Mouse (Mus musculus) gastrocnemius, adult 2 months (tissue): Measurements from ENCODE around the gene Mllt6. TPM values are rescaled to one million over a fixed set of nuclear protein-coding genes. Genes with fewer than 3 reads are reported as not detected.
A peak's percentile ranks its signal among the peaks of the same experiment; 100 is the strongest.

ENCODE experiments used
- DNase-seq: peaks from one replicate; pipeline ENCODE4 v3.0.0; 2022
- H3K27ac ChIP-seq: fragments of 200-600 bp; 2 replicates; pipeline ENCODE4 v1.8.1; 2022; ENCODE audit warnings: mild to moderate bottlenecking
- H3K4me3 ChIP-seq: fragments of 200-600 bp; 2 replicates; pipeline ENCODE4 v1.8.1; 2022; ENCODE audit warnings: mild to moderate bottlenecking, moderate library complexity
- CTCF ChIP-seq: fragments of 200-600 bp; IDR thresholded peaks from 2 replicates; pipeline ENCODE4 v1.8.1; 2022; ENCODE audit warnings: antibody characterized with exemption, mild to moderate bottlenecking, moderate library complexity
- intact Hi-C: fragments of 180-260 bp; cut with DNase I; formaldehyde crosslinking; loops from one replicate; pipeline ENCODE4 v1.15.1; 2025
- total RNA-seq, 2 experiments: library from RNA; stranded (reverse); gene quantifications; 2 replicates each; pipeline ENCODE4 v1.2.3; 2021

Mllt6 gene
- total RNA-seq, 2 experiments from 2014 or later: 41.9 to 54.7 TPM

DNA sequence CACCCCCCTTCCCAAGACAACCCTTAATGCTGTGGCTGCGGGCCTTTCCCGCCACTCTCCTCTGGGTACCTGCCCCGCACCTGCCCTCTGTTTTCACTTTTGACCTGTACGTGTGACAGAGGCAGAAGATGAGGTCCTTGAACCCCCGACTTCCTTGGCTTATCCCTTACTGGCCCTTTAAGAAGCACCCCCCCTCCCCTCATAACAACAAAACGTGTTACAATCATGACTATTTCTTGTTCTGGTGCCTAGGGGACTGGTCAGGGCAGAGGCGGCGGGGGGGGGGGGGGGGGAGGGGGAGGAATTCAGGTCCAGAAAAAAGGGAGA, 1.1 kb downstream of the Mllt6 start:
- H3K4me3 ChIP-seq: peak overlapping the region; percentile 87
- intact Hi-C loops: loop anchor here (2.0 kb wide), 1 partner anchor 20 kb away; the partner anchor contains the start of gene Cisd3
- H3K27ac ChIP-seq: peak overlapping the region; percentile 92
- DNase-seq: no peak
- no peak for TF ChIP-seq CTCF

DNA sequence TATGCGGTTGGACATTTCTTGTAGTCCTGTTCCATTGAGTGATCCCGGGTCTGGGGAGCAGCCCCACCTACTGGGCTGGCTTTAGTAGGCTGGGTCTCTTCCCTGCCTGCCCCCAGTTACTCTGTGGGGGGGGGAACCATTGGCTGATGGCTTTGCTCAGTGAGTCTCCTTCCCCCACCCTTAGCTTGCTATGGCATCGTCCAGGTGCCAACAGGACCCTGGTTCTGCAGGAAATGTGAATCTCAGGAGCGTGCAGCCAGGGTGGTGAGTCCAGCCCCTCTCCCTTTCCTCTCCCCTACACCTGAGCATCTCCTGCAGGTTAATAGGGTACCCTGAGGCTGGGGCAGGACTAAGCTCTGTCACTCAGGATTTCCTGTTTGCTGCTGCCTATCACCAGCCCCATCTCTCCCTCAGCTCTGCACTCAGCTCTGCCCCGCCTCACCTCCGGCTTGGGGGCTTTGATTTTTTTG, 1.6 kb downstream of the Mllt6 start:
- peak; percentile 23; the same call in 1 of the 2 replicates for TF ChIP-seq CTCF

DNA sequence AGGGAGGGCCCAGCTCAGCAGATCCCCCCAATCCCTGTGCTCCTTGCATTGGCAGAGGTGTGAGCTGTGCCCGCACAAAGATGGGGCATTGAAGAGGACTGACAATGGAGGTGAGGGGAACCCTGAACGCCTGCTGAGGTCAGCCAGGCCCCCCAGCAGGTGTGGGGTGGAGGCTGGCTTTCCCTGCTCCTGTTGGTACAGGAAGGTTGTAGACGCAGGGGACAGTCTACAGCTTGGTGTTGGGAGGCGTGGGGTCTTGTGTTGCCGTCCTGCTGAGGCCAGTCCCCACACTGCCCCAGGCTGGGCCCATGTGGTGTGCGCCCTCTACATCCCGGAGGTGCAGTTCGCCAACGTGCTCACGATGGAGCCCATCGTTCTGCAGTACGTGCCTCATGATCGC, 2.2 kb downstream of the Mllt6 start:
- Histone ChIP-seq H3K27ac (0 out of 2 replicates have a peak overlapping the region, but pooled peaks have one; percentile 92), H3K4me3 (no peak overlapping the region)
- no peak for DNase-seq
- no peak for TF ChIP-seq CTCF
- intact Hi-C loops: loop anchor here (2.0 kb wide), 1 partner anchor 19 kb away; the partner anchor contains the start of gene Cisd3

More for the DNA sequence above, 1.6 kb downstream of the Mllt6 start:
- Histone ChIP-seq H3K4me3 (peak overlapping the region; percentile 87), H3K27ac (peak overlapping the region; percentile 92)
- intact Hi-C loops: loop anchor here (2.0 kb wide), 1 partner anchor 20 kb away; the partner anchor contains the start of gene Cisd3
- no peak for DNase-seq

DNA sequence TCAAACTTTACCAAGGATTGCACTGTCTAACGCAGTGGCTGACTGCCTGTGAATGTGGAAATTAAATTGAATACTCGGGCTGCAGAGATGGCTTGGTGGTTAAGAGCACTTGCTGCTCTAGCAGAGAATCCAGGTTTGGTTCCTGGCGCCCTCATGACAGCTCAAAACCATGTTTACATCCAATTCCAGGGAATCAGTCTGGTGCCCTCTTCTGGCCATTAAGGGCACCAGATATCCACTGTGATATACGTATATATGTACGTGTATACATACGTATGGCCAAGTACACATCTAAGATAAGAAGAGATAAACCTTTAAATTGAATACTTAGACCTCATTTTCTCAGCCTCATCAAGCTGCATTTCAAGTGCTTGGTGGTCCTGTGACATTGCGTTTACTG, 3.0 kb downstream of the Mllt6 start:
- Histone ChIP-seq H3K27ac (no peak overlapping the region), H3K4me3 (no peak overlapping the region)
- intact Hi-C loops: no loop called here
- DNase-seq: no peak
- peak; percentile 44 for TF ChIP-seq CTCF

DNA sequence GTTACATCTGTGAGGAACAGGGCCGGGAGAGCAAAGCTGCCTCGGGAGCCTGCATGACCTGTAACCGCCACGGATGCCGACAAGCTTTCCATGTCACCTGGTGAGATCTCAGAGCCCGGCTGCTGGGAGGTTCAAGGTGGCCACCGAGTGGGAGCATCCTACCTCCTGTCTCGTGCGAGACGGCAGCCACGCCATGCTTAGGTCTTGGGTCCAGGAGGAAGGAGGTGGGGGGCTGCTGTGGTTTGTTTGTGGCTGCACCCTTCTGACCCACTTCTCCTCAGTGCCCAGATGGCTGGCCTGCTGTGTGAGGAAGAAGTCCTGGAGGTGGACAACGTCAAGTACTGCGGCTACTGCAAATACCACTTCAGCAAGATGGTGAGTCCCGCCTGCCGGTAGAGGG, 3.6 kb downstream of the Mllt6 start:
- DNase-seq: no peak
- Histone ChIP-seq H3K27ac (peak overlapping the region; percentile 85), H3K4me3 (no peak overlapping the region)
- intact Hi-C loops: no loop called here
- TF ChIP-seq CTCF: no peak

DNA sequence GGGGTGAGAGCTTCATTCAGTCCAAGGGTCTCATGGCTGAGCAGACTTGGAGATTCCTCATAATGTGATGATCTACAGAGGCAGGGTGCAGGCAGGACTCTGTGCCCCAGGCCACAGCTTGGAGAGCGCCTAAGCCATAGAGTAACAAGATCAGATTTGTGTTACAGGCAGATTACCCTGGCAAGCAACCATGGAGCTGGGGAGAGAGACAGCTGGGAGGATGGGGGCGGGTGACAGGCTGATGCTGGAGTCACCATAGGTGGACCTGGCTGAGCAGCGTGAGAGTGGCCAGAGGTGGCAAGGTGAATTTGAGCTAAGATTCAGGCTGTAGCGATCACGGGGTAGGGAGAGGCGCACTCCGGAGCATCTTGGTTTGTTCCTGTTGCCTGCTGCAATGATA, 4.9 kb downstream of the Mllt6 start:
- TF ChIP-seq CTCF: no peak
- H3K4me3 ChIP-seq: peak overlapping the region; percentile 15; the same call in 1 of the 2 replicates
- H3K27ac ChIP-seq: peak overlapping the region; percentile 85
- intact Hi-C loops: no loop called here
- DNase-seq: peak; percentile 82

DNA sequence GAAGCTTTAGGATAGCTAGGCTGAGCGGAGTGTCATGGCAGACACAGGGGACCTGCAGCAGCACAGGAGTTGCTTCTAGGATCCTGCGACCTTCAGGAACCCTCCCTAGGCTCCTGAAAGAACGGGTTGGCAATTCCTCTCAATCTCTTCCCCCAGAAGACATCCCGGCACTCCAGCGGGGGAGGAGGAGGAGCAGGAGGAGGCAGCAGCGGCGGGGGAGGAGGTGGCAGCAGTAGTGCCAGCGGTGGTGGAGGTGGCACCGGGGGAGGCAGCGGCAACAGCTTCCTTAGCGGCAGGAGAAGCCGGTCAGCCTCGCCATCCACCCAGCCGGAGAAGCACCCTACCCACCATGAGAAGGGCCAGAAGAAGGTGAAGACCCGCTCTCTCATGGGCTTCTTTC, 6.1 kb downstream of the Mllt6 start:
- Histone ChIP-seq H3K4me3 (peak overlapping the region; percentile 57), H3K27ac (peak overlapping the region; percentile 85)
- no peak for TF ChIP-seq CTCF
- intact Hi-C loops: no loop called here
- peak; percentile 67 for DNase-seq

DNA sequence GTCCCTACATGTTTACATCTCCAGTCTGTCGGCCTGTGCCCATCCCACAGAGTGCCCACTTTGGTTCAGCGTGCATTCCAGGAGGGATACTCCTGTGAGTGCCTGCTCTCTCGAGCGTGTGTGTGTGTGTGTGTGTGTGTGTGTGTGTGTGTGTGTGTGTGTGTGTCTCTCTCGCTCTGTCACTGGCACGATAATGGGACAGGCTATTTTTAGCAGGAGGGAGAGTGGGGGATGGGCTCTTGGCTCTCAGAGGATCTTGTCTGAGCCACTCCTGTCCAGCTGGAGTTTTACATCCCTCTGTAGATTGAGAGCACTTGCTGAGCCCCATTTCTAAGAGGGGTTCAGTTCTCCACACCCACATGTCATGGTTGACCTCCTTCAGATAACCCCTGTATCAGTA, 6.6 kb downstream of the Mllt6 start:
- TF ChIP-seq CTCF: no peak

DNA sequence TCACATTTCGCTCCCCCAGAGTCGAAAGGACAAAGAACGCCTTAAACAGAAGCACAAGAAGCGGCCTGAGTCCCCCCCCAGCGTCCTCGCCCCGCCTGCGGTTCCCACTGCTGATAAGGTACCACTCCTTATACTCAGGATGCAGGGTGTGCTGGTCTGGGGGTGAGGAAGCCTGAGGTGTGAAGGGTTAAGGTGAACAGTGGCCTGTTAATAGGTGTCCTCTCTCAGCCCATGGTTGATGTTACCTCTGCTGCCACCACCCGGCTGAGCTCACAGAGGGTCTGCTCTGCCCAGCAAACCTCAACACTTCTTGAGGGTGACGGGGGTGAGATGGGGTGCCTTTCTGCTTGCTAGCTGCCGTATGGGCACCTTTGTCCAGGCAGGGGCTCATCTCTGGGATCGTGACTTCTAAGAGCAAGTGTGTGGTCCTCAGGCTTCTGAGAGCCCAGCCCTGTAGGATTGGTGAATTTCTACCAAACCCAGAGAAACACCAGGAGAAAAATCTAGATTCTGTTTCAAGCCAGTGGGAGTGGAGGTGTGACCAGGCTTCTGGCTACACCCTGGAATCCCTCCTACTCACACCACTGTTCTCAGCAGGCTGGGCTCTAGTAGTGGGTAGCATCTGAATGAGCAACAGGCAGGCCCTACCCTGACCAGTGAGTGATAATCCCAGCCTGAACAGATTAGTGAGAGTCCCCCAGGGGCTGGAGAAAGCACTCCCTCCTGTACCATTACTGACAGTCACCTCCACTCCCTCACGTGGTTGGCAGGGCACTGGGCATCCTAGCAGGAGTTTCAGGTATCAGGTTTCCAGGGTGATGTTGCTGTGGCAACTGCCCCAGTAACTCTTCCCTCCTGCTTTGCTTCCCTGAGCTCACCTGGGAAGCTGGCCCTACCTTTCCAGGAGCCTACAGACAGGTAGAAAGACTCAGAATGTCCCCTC, 7.3 kb downstream of the Mllt6 start:
- H3K27ac ChIP-seq: peak overlapping the region; percentile 84
- intact Hi-C loops: no loop called here
- peak; percentile 67 for DNase-seq
- peak; percentile 16 for TF ChIP-seq CTCF
- H3K4me3 ChIP-seq: peak overlapping the region; percentile 51

More for the DNA sequence above, 6.6 kb downstream of the Mllt6 start:
- H3K27ac ChIP-seq: peak overlapping the region; percentile 85
- peak; percentile 85 for DNase-seq
- H3K4me3 ChIP-seq: peak overlapping the region; percentile 57
- intact Hi-C loops: no loop called here

DNA sequence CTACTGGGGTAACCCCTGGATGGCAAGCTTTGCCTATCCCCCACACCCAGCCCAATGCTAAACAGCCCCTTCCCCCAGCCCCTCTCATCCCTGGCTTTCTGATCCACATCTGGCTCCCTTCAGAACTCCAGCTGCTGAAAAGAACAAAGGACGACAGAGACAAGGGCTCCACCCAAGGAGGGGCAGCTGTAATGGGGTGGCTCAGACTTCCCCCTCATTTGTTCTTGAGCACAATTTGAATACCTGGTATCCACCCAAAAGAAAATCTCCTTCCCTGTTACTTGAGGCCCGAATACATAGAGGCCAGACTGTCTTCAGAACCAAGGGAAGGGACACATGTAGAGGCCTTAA, 7.9 kb downstream of the Mllt6 start:
- no peak for TF ChIP-seq CTCF
- intact Hi-C loops: no loop called here

DNA sequence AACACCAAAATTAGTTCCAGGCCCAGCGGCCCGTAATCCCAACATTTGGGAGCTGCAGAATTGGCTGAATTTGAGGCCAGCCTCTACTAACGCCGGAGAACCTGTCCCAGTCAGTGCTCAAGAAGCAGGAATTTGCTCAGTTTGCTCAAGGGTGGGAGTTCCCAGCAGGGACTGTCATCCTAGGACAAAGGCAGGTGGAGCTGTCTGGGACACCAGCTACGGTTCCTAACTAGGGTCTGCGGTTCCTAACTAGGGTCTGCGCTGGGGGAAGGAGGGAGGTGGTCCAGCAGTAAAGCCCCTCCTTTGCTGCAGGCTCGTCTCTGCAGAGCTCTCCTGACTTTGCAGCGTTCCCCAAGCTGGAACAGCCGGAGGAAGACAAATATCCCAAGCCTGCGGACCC, 9.9 kb downstream of the Mllt6 start:
- no peak for DNase-seq
- Histone ChIP-seq H3K27ac (no peak overlapping the region), H3K4me3 (no peak overlapping the region)
- intact Hi-C loops: no loop called here
- TF ChIP-seq CTCF: no peak

More for the DNA sequence above, 7.9 kb downstream of the Mllt6 start:
- H3K4me3 ChIP-seq: no peak overlapping the region
- peak overlapping the region; percentile 84; the same call in 1 of the 2 replicates for H3K27ac ChIP-seq
- no peak for DNase-seq

DNA sequence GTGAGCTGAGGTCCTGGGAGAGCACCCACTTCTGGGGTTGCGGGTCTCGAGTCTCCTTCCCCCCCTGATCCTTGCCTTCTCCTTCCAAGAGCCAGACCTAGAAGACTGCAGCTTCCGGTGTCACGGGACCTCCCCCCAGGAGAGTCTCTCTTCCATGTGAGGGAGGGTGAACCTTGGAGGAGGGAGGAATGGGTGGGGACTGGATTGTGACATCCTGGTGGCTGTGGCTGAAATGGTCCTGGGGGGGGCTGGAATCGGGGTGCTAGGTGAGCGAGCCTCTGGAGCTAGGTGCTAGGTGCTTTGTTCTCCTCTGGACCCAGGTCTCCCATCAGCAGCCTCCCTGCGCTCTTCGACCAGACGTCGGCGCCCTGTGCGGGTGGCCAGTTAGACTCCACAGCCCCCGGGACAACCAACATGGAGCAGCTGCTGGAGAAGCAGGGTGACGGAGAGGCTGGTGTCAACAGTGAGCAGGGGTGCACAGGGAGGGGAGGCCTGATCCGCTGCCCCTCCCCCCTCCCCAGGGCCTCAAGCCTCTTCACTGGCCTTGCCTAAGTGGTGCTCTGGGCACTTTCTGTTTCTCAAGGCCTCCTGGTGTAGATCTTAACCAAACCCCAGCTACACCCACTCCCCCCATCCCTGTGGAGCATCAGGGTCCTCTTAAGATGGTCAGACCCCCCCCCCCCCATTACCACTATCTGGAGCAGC, 13.0 kb downstream of the Mllt6 start:
- DNase-seq: no peak
- intact Hi-C loops: no loop called here
- Histone ChIP-seq H3K27ac (no peak overlapping the region), H3K4me3 (no peak overlapping the region)
- no peak for TF ChIP-seq CTCF

DNA sequence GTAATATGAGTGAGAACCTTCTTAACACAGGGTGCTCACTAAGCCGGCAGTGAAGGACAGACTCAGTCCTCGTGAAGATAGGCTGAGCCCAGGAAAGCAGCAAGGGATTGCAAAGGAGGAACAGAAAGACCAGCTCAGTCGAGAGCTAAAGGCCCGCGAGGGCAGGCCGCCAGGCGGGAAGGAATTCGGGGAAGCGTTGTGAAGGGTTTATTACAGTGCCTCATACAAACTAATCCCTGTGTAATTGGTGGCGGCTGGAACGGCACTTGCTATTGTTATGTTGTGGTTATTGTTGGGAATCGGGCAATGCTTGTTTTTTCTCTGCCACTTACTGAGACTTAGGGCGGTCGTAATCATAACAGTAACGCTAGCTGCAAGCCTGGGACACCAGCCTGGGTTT, 14.2 kb downstream of the Mllt6 start:
- no peak overlapping the region for H3K27ac ChIP-seq
- no peak for DNase-seq
- TF ChIP-seq CTCF: no peak
- intact Hi-C loops: no loop called here
- H3K4me3 ChIP-seq: no peak overlapping the region
